Mouse (Mus musculus) megakaryocyte, adult 5-6 weeks (primary cell): ENCODE measurements around the gene Tex14. TPM values are rescaled to one million over a fixed set of nuclear protein-coding genes. Genes with fewer than 3 reads are reported as not detected.
A peak's percentile ranks its signal among the peaks of the same experiment; 100 is the strongest.
"Not testable (repeated sequence)": the region's sequence is repeated elsewhere in the genome, so short reads cannot be mapped to it uniquely, and the experiment has no call there.

Experiments
- ATAC-seq: 2 replicates; pipeline ENCODE4 v1.8.0; 2016; ENCODE audit warnings: mild to moderate bottlenecking, inconsistent platforms; ENCODE audit not compliant: poor library complexity, severe bottlenecking
- total RNA-seq, 2 experiments: library from RNA; stranded (forward) in 1 of 2; stranded (reverse) in 1 of 2; fragments of 153-499, 151-499 nt in 1 of 2; fragments of 221-1000, 200-1000 nt in 1 of 2; gene quantifications; 2 replicates each; pipeline versions ENCODE4 v1.2.3 to v1.2.4; 2015 to 2017

Gene Tex14
- total RNA-seq (2015) (0.13 and 0.43 TPM in 2 replicates), total RNA-seq (2017) (0.15 and 1.1 TPM in 2 replicates)

GRCm38 (mm10) chr11:87404876-87405275, at the start of gene Tex14, which contains the start of gene Rad51c:
Gene Tex14 (plus strand): TSS chr11:87405065.
Gene Rad51c (minus strand): TSS chr11:87404954.
- ATAC-seq: no peak

GRCm38 (mm10) chr11:87357317-87358300, 47.3 kb upstream of the Tex14 start:
- peak; percentile 16; the same call in 1 of the 2 replicates for ATAC-seq

DNA sequence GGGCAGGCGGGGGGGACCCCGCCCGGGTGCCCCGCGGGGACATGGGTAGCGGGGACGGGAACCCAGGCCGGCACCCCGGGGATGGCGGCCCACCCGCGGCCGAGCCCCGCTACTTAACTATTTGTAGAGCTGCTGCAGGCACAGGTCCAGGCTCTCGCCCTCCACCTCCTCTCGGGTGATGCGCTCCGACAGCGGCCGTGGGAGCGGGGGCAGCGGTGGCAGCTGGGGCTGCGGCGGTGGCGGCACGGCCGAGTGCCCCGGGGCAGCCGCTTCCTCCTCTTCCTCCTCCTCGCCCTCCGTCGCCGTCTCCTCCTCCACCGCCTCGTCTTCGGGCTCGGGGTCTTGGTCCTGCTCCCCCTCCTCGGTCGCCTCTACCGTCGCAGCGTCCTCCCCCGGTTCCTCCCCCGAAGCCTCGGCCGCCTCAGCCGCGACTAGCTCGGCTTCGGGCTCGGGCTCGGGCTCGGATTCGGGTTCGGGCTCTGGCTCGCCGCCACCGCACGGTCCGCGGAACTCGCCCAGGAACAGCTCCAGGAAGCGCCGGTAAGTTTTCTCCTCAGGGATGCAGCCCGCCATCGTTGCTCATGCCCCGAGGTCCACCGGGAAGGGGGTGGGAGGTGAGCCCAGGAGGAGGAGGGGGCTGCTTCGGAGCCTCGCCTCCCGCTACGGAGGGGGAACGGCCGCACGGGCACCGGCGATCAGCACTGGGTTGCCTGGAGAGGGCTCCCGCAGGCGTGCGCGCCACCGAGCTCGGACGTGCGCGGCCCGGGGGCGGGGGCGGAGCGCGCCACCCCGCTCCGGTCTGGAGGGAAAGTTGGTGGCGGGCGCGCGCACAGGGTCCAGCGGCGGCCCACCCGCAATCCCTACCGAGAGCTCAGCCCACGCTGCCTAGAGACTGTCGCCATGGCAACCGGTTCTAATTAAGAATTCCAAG, 46.3 kb upstream of the Tex14 start, which contains the start of gene Ppm1e:
Ppm1e (minus strand) TSS at position 693 of the 931 bp plus-strand sequence.
- peak; percentile 87 for ATAC-seq

GRCm38 (mm10) chr11:87359262-87359612, 45.6 kb upstream of the Tex14 start:
- ATAC-seq: no peak; the same call in 1 of the 2 replicates

DNA sequence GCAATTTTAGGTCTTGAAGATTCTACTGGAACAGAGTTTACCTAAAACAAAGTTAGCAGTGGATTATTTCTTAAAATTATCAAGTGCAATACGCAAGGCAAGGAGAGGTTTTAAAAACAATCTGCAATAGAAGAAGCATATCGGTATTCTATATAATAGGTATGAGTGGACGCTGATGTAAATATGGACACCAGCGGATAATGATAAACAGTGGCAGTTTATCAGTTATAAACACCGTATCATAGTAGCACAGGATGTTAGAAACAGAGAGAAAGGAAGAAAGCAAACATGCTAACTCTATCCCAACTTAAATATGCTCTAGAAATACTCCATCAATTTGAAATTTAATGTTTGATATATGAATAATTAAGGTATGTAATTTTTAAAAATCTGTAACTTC, 39.7 kb upstream of the Tex14 start:
- ATAC-seq: no peak

- no peak for ATAC-seq
Observed at GRCm38 (mm10) chr11:87367061-87367460, 37.8 kb upstream of the Tex14 start.

- ATAC-seq: peak; percentile 95
Observed at GRCm38 (mm10) chr11:87367865-87368580, 36.8 kb upstream of the Tex14 start.

DNA sequence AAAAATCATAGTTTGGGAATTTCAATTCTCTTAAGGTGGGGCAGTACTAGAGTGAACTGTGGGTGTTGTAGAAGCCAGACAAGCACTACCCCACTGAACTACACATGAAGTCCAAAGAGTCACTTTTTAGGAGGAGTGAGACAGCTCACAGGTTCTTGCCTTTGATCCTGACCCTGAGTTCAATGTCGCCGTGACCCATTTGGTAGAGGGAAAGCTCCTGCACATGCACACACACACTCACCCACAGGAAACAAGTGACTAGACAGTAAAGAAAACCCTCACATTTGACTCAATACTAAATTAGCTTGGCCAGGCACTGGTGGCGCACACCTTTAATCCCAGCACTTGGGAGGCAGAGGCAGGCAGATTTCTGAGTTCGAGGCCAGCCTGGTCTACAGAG, 20.3 kb upstream of the Tex14 start:
- no peak for ATAC-seq

DNA sequence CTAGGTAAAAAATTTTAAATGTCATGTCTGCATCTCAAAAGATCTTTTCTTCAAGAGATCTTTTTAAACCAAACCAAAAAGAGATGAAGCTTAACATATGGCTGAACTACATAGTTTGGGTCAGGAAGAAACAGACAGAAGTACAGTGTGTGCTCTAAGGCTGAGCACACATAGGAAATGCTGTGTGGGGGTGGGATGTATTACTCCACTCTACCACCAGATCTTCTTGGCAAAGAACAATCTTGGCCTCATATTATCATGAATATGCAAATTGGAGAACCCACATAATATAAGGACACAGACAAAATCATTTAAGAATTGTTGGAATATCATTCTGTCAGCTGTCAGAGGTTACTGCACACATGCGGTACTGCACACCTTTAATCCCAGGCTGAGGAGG, 19.2 kb upstream of the Tex14 start:
- no peak for ATAC-seq

DNA sequence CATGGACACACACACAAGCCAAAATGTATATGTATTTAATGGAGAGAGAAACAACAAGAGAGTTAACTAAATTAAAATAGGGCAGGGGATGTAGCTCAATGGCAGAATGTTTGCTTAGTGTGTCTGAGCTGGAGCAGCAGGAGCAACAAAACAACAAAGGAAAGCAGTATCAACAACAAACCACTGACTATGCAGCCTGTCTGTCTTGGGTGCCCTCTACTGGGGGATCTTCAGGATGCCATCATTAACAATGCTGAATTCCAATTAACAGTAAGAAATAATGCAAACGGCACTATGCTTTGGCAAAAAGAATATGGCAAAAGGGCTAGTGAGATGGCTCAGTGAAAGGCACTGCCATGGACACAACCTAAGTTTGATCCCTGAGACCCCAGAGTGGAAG, 11.0 kb upstream of the Tex14 start:
- no peak for ATAC-seq

- no peak for ATAC-seq
Observed at GRCm38 (mm10) chr11:87398402-87398801, 6.5 kb upstream of the Tex14 start.

DNA sequence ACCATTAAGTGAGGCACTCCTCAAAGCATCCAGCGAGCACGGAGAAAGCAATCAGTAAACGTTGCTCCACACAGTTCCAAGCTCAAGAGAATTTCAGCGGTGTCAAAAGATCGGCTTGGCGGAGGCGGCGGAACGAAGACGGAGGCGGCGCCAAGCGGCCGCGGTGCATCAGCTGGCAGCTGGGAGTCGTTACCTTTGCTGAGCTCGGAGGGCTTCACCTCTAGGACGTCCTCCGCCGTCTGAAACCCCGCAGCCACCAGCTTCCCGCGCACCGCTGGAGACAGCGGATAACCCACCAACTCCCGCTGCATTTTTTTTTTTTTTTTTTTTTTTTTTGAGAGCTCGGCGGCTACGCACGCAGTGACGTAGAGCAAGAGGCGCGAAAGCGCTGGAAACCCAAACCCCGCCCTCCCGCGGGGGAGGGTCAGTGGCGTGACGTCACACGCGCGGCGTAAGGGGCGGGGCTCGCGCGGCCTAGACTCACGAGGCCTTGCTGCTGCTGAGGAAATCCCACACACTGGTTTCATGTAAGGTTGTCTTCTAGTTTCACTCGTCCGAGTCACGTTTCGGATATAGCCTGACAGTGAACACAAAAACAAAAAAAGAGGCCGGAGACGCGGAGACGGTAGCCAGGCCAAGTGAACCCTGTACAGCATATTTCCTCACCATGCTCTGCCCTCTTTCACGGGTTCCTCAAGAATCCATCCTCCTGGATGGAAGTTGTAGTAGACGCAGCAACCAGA, 583 bp upstream of the Tex14 start:
- ATAC-seq: peak; percentile 99

- ATAC-seq: not testable (repeated sequence)
Observed at GRCm38 (mm10) chr11:87413412-87413811, 8.5 kb downstream of the Tex14 start.

GRCm38 (mm10) chr11:87416120-87416519, 11.3 kb downstream of the Tex14 start:
- no peak for ATAC-seq

DNA sequence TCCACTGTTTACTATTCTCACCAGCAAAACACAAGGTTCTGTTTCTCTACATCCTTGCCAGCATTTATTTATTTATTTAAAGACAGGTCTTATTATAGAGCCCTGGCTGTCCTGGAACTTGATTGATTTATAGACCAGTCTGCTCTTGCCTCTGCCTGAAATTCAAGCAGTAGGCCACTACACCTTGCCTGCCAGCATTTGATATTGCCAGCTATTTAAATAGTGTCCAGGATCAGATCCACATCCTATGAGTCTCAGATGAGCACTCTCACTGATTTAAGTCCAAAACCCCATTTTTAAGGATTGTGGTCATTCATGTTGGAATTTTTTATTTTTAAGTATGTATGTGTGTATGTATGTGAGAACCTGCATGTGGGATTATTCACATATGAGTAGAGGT, 16.0 kb downstream of the Tex14 start:
- no peak for ATAC-seq

DNA sequence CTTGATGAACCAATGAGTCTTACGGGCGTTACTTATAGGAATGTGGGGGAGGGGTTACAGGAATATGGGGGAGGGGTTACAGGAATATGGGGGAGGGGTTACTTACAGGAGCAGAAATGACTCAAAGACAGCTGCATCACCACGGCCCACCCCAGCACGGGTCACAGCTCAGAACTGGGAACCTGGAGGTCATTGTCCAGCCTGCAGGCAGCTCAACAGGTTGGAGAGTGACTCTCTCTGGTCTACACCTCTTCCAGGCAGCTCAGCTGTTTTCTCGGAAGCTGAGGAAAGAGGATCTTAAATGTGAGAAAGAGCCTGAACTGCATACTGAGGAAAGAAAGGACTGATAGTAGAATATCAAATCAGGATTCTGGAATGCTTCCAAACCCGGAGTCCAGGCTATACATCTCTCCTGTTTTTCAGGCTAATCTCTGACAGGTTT, 16.9 kb downstream of the Tex14 start:
- no peak for ATAC-seq

- peak; percentile 61 for ATAC-seq
Observed at GRCm38 (mm10) chr11:87422511-87423340, 17.9 kb downstream of the Tex14 start.

- peak; percentile 5 for ATAC-seq
Observed at GRCm38 (mm10) chr11:87423551-87424325, 18.9 kb downstream of the Tex14 start.
